Mouse (Mus musculus) testis, postnatal 14 days (tissue): ENCODE measurements around the gene Neurl1a.

Experiments
- DNase-seq: peaks from one replicate; pipeline ENCODE4 v3.0.0; 2021; ENCODE audit warnings: low spot score

Gene Neurl1a

GRCm38 (mm10) chr19:47286886-47287450 lies 108.3 kb downstream of the Neurl1a start:
- no peak for DNase-seq

GRCm38 (mm10) chr19:47291307-47292080 lies 112.9 kb downstream of the Neurl1a start:
- DNase-seq: no peak

- DNase-seq: peak; percentile 34
These were observed 113.9 kb downstream of the Neurl1a start for GRCm38 (mm10) chr19:47292451-47292951.

GRCm38 (mm10) chr19:47298100-47298499 lies 119.5 kb downstream of the Neurl1a start:
- DNase-seq: no peak

GRCm38 (mm10) chr19:47301303-47302190 lies 122.9 kb downstream of the Neurl1a start:
- no peak for DNase-seq

GRCm38 (mm10) chr19:47302191-47302852 lies 123.7 kb downstream of the Neurl1a start:
- DNase-seq: no peak

- DNase-seq: no peak
These were observed 124.5 kb downstream of the Neurl1a start for GRCm38 (mm10) chr19:47303128-47303527.

GRCm38 (mm10) chr19:47304170-47304745 lies 125.6 kb downstream of the Neurl1a start:
- DNase-seq: no peak

- no peak for DNase-seq
These were observed 126.8 kb downstream of the Neurl1a start for GRCm38 (mm10) chr19:47305401-47305800.

- DNase-seq: no peak
These were observed 127.7 kb downstream of the Neurl1a start for GRCm38 (mm10) chr19:47306128-47306916.

- no peak for DNase-seq
These were observed 128.3 kb downstream of the Neurl1a start for GRCm38 (mm10) chr19:47306917-47307315.
